Mouse (Mus musculus) MEL (cell line): ENCODE measurements at regions not wholly inside any gene's neighbourhood (a gene's known extent, or its start where the extent isn't known, plus 50 kb on each side); places are given as distances from the start of the nearest gene placed in this dataset.

Experiments used
- DNase-seq: peaks from one replicate; pipeline ENCODE4 v3.0.0; 2011; ENCODE audit warnings: low read depth, low spot score
- H3K27ac ChIP-seq: 2 replicates; pipeline ENCODE4 v1.5.1; 2012; ENCODE audit warnings: low read depth, mild to moderate bottlenecking, control low read depth, low read length, moderate library complexity; ENCODE audit not compliant: control insufficient read depth
- H3K27me3 ChIP-seq, 2 experiments: fragments of 150-350 bp in 1 of 2; sonication (generic) in 1 of 2; 2 replicates each; pipeline ENCODE4 v1.6.1; 2012; ENCODE audit warnings: low read length in 2 of 2, mild to moderate bottlenecking in 2 of 2, improper control_type of control experiment in 1 of 2, moderate library complexity in 1 of 2; ENCODE audit not compliant: insufficient read depth in 2 of 2, control insufficient read depth in 1 of 2
- H3K36me3 ChIP-seq, 2 experiments: 2 replicates each; pipeline ENCODE4 v1.6.1; 2012 to 2014; ENCODE audit warnings: low read length in 2 of 2, improper control_type of control experiment in 1 of 2, inconsistent platforms in 1 of 2, mild to moderate bottlenecking in 1 of 2; ENCODE audit not compliant: insufficient read depth in 2 of 2, control insufficient read depth in 1 of 2
- H3K4me1 ChIP-seq, 2 experiments: fragments of 150-350 bp in 1 of 2; sonication (generic) in 1 of 2; 2 replicates each; pipeline ENCODE4 v1.6.1; 2012; ENCODE audit warnings: low read length in 2 of 2, improper control_type of control experiment in 1 of 2, mild to moderate bottlenecking in 1 of 2; ENCODE audit not compliant: insufficient read depth in 2 of 2, control insufficient read depth in 1 of 2
- H3K4me3 ChIP-seq, 2 experiments: fragments of 150-350 bp in 1 of 2; sonication (generic) in 1 of 2; 2 replicates each; pipeline ENCODE4 v1.5.1; 2012; ENCODE audit warnings: low read depth in 2 of 2, low read length in 2 of 2, mild to moderate bottlenecking in 2 of 2, moderate library complexity in 2 of 2, control low read depth in 1 of 2, improper control_type of control experiment in 1 of 2; ENCODE audit not compliant: control insufficient read depth in 1 of 2, insufficient read depth in 1 of 2
- H3K79me2 ChIP-seq: 2 replicates; pipeline ENCODE4 v1.6.1; 2012; ENCODE audit warnings: mild to moderate bottlenecking, low read length, moderate library complexity; ENCODE audit not compliant: control insufficient read depth, poor library complexity, insufficient read depth
- H3K9ac ChIP-seq: 2 replicates; pipeline ENCODE4 v1.6.1; 2012; ENCODE audit warnings: low read depth, mild to moderate bottlenecking, control low read depth, low read length, moderate library complexity; ENCODE audit not compliant: control insufficient read depth, poor library complexity, severe bottlenecking
- H3K9me3 ChIP-seq: fragments of 150-350 bp; sonication (generic); replicated peaks from 2 replicates; pipeline ENCODE4 v1.6.1; 2012; ENCODE audit warnings: mild to moderate bottlenecking, low read length, improper control_type of control experiment, moderate library complexity; ENCODE audit not compliant: insufficient read depth
- CHD1 ChIP-seq: IDR thresholded peaks from 2 replicates; pipeline ENCODE4 v1.6.1; 2012; ENCODE audit warnings: low read depth, mild to moderate bottlenecking, inconsistent platforms, low read length, improper control_type of control experiment
- CHD2 ChIP-seq: IDR thresholded peaks from 2 replicates; pipeline ENCODE4 v1.6.1; 2011; ENCODE audit warnings: low read length, improper control_type of control experiment
- CTCF ChIP-seq, 3 experiments: IDR thresholded peaks in 2 of 3; conservative IDR thresholded peaks in 1 of 3; 2 replicates each; pipeline ENCODE4 v1.5.1; 2011 to 2012; ENCODE audit warnings: low read length in 3 of 3, low read depth in 2 of 3, mild to moderate bottlenecking in 2 of 3, improper control_type of control experiment in 1 of 3, inconsistent platforms in 1 of 3, mixed read lengths in 1 of 3, moderate library complexity in 1 of 3; ENCODE audit not compliant: control insufficient read depth in 1 of 3, insufficient read depth in 1 of 3, poor library complexity in 1 of 3, severe bottlenecking in 1 of 3
- E2F4 ChIP-seq: IDR thresholded peaks from 2 replicates; pipeline ENCODE4 v1.6.1; 2011; ENCODE audit warnings: low read depth, low read length, improper control_type of control experiment, borderline replicate concordance
- ETS1 ChIP-seq: IDR thresholded peaks from 2 replicates; pipeline ENCODE4 v1.6.1; 2012; ENCODE audit warnings: low read depth, mild to moderate bottlenecking, inconsistent platforms, low read length, improper control_type of control experiment, moderate library complexity
- GABPA ChIP-seq: IDR thresholded peaks from 2 replicates; pipeline ENCODE4 v1.6.1; 2012; ENCODE audit warnings: low read depth, mild to moderate bottlenecking, inconsistent platforms, low read length, improper control_type of control experiment, moderate library complexity
- GATA1 ChIP-seq: IDR thresholded peaks from 2 replicates; pipeline ENCODE4 v1.6.1; 2011; ENCODE audit warnings: low read depth, low read length, improper control_type of control experiment
- HCFC1 ChIP-seq: IDR thresholded peaks from 2 replicates; pipeline ENCODE4 v1.6.1; 2012; ENCODE audit warnings: low read depth, mild to moderate bottlenecking, inconsistent platforms, low read length, improper control_type of control experiment, moderate library complexity
- JUND ChIP-seq: IDR thresholded peaks from 2 replicates; pipeline ENCODE4 v1.6.1; 2011; ENCODE audit warnings: low read depth, mild to moderate bottlenecking, improper control_type of control experiment, low read length
- KAT2A ChIP-seq: conservative IDR thresholded peaks from 2 replicates; pipeline ENCODE4 v1.6.1; 2012; ENCODE audit warnings: low read depth, low read length, improper control_type of control experiment, inconsistent platforms
- MAZ ChIP-seq: IDR thresholded peaks from 2 replicates; pipeline ENCODE4 v1.6.1; 2012; ENCODE audit warnings: low read depth, mild to moderate bottlenecking, inconsistent platforms, low read length, improper control_type of control experiment
- MEF2A ChIP-seq: IDR thresholded peaks from 2 replicates; pipeline ENCODE4 v1.6.1; 2014; ENCODE audit warnings: low read depth, mild to moderate bottlenecking, inconsistent platforms, low read length, improper control_type of control experiment; ENCODE audit not compliant: poor library complexity, insufficient replicate concordance, severe bottlenecking; ENCODE audit errors: extremely low read depth
- MYB ChIP-seq: IDR thresholded peaks from 2 replicates; pipeline ENCODE4 v1.6.1; 2011; ENCODE audit warnings: mild to moderate bottlenecking, low read depth, low read length, improper control_type of control experiment
- MYC ChIP-seq: IDR thresholded peaks from 2 replicates; pipeline ENCODE4 v1.6.1; 2011; ENCODE audit warnings: low read depth, mild to moderate bottlenecking, low read length, improper control_type of control experiment, moderate library complexity
- NRF1 ChIP-seq: IDR thresholded peaks from 2 replicates; pipeline ENCODE4 v1.6.1; 2014; ENCODE audit warnings: low read depth, mild to moderate bottlenecking, inconsistent platforms, low read length, improper control_type of control experiment, moderate library complexity; ENCODE audit not compliant: poor library complexity, insufficient read depth, severe bottlenecking
- POLR2A ChIP-seq, 2 experiments: IDR thresholded peaks; 2 replicates each; pipeline ENCODE4 v1.6.1; 2011 to 2012; ENCODE audit warnings: low read length in 2 of 2, mild to moderate bottlenecking in 2 of 2, control low read depth in 1 of 2, improper control_type of control experiment in 1 of 2, low read depth in 1 of 2, moderate library complexity in 1 of 2; ENCODE audit not compliant: control insufficient read depth in 1 of 2, insufficient read depth in 1 of 2, poor library complexity in 1 of 2
- POLR2AphosphoS2 ChIP-seq: IDR thresholded peaks from 2 replicates; pipeline ENCODE4 v1.6.1; 2011; ENCODE audit warnings: low read length, improper control_type of control experiment
- POLR2AphosphoS5 ChIP-seq: IDR thresholded peaks from 2 replicates; pipeline ENCODE4 v1.6.1; 2012; ENCODE audit warnings: low read depth, borderline replicate concordance, mild to moderate bottlenecking, inconsistent platforms, low read length, moderate library complexity, mixed read lengths
- RCOR1 ChIP-seq: IDR thresholded peaks from 2 replicates; pipeline ENCODE4 v1.6.1; 2012; ENCODE audit warnings: low read depth, mild to moderate bottlenecking, inconsistent platforms, low read length, improper control_type of control experiment
- TBP ChIP-seq: IDR thresholded peaks from 2 replicates; pipeline ENCODE4 v1.8.0; 2011; ENCODE audit warnings: low read depth, low read length, improper control_type of control experiment
- UBTF ChIP-seq: IDR thresholded peaks from 2 replicates; pipeline ENCODE4 v1.6.1; 2012; ENCODE audit warnings: low read depth, mild to moderate bottlenecking, inconsistent platforms, low read length, improper control_type of control experiment, moderate library complexity, borderline replicate concordance; ENCODE audit not compliant: insufficient read depth
- USF2 ChIP-seq, 2 experiments: IDR thresholded peaks; 2 replicates each; pipeline ENCODE4 v1.6.1; 2011 to 2012; ENCODE audit warnings: improper control_type of control experiment in 2 of 2, low read length in 2 of 2, borderline replicate concordance in 1 of 2, inconsistent platforms in 1 of 2, low read depth in 1 of 2, mild to moderate bottlenecking in 1 of 2; ENCODE audit not compliant: insufficient read depth in 1 of 2
- ZNF384 ChIP-seq: IDR thresholded peaks from 2 replicates; pipeline ENCODE4 v1.6.1; 2012; ENCODE audit warnings: low read depth, mild to moderate bottlenecking, inconsistent platforms, low read length, improper control_type of control experiment

DNA sequence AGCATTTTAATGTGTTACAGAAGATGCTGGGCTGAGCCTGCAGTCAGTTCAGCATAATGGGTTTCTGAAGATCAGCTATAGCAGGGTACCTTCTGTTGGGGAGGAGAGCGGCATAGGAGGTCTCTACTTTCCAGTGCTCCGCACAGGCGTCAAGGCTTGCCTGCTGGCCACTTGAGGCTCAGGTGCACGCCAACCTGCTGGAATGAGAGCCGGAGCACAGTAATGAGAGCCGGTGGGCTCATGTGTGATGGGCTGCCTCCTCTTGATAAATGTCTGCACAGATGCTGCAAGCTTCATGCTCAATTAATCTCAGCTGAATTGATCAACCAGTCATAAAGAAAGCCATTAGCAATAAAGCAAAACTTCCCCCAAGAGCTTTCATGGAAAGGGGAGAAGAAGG, 290.6 kb downstream of the Foxo1 start:
- no peak overlapping the region for H3K27ac ChIP-seq
- H3K36me3 ChIP-seq = no peaks in the 10 kb centered on the region
- H3K27me3 ChIP-seq = no peaks in the 10 kb centered on the region
- H3K9me3 ChIP-seq = no peaks in the 10 kb centered on the region
- TF ChIP-seq POLR2A (IDR thresholded peaks at IDR 0.05; ENCODE audit: control insufficient read depth in 1 of 2, insufficient read depth in 1 of 2, low read depth in 1 of 2, low read length in 2 of 2, poor library complexity in 1 of 2) (no peak), UBTF (no peak), MEF2A (no peak), KAT2A (no peak), POLR2AphosphoS5 (no peak), MAZ (no peak), CHD2 (no peak), MYB (no peak), ETS1 (no peak), E2F4 (no peak), TBP (no peak), HCFC1 (no peak), CTCF (IDR thresholded peaks at IDR 0.05 in 2 of 3, conservative IDR thresholded peaks at IDR 0.05 in 1 of 3; ENCODE audit: control insufficient read depth in 1 of 3, insufficient read depth in 1 of 3, low read depth in 2 of 3, low read length in 3 of 3, poor library complexity in 1 of 3, severe bottlenecking in 1 of 3) (no peak)
- TF ChIP-seq, all 39 proteins: peak for 0
- H3K4me3 ChIP-seq = no peak overlapping the region
- no peak for DNase-seq
- no peaks in the 10 kb centered on the region for H3K4me1 ChIP-seq
- no peaks in the 10 kb centered on the region for H3K79me2 ChIP-seq
- no peak overlapping the region for H3K9ac ChIP-seq

DNA sequence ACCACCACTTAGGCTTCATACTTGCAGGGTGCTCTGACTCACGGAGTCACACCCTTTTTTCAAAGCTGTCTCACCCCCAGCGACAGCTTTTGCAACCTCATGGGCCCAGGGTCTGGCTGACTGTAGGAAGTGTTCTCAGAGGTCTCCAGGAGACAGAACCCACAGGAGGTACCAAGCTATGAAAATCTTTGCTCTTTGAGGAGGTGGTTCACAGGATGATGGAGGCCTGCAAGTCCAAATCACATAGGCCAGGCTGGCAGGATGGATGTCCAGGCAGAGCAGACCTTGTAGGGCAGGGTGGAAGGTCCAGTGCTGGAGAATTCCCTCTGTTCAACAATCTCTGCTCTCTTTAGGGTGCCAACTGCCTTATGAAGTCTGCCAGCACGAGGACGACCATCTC, 289.2 kb downstream of the Foxo1 start:
- Histone ChIP-seq H3K9me3 (no peaks in the 10 kb centered on the region), H3K27me3 (no peaks in the 10 kb centered on the region), H3K4me1 (no peaks in the 10 kb centered on the region), H3K9ac (no peak overlapping the region), H3K27ac (no peak overlapping the region), H3K4me3 (no peak overlapping the region), H3K79me2 (no peaks in the 10 kb centered on the region), H3K36me3 (no peaks in the 10 kb centered on the region)
- DNase-seq = no peak
- no peak for TF ChIP-seq UBTF
- no peak for TF ChIP-seq JUND
- no peak for TF ChIP-seq USF2 (IDR thresholded peaks at IDR 0.05; ENCODE audit: borderline replicate concordance in 1 of 2, insufficient read depth in 1 of 2, low read depth in 1 of 2, low read length in 2 of 2)
- no peak for TF ChIP-seq MYC
- TF ChIP-seq NRF1 = no peak
- no peak for TF ChIP-seq KAT2A
- no peak for TF ChIP-seq POLR2AphosphoS2
- no peak for TF ChIP-seq RCOR1
- TF ChIP-seq CHD2 = no peak
- TF ChIP-seq GABPA = no peak
- no peak for TF ChIP-seq GATA1
- no peak for TF ChIP-seq CHD1
- no peak for TF ChIP-seq ZNF384
